Mouse (Mus musculus): ENCODE results near the gene Dis3.
"Not testable (repeated sequence)": the region's sequence is repeated elsewhere in the genome, so short reads cannot be mapped to it uniquely, and the experiment has no call there.

Dis3 gene

GRCm38 (mm10) chr14:99060616-99061015, 39.0 kb downstream of the Dis3 start:
- DNase-seq, result no peak

DNA sequence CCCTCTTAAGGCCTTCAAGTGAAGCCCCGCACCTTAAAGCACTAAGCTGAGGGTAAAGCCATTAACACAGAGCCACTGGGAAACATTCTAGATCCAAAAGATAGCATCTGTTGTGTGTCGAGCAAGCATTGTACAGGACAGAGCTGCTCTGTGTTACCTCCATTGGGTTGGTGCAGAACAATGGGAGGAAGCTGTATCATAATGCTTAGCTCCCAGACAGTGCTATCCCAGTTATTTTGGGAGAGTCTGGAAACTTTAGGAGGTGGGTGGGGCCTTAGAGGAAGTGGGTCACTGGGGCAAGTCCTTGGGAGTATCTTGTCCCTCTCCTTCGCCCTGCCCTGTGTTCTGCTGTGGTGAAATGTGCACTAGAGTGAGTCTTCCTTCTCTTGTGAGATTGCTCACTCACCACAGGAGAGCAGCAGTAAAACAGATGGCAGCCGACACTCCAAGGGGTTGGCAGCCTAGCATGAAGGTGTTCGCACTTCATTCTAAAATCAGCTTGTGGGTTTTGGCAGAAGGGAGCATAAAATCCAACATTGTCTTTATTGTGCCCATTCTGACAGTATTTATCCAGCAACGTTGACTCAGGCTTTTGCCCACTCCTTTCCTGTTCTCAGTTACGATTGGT, 40.5 kb downstream of the Dis3 start:
- no peak for DNase-seq

- peak; percentile 15 for DNase-seq
These were observed 52.8 kb downstream of the Dis3 start for GRCm38 (mm10) chr14:99046782-99047181.

GRCm38 (mm10) chr14:99046031-99046781, 53.4 kb downstream of the Dis3 start, which contains the start of the genes Mzt1 and Bora:
TSS of gene Mzt1 (minus strand) at chr14:99046134.
TSS of gene Bora (plus strand) at chr14:99046222.
- peak; percentile 94 for DNase-seq

DNA sequence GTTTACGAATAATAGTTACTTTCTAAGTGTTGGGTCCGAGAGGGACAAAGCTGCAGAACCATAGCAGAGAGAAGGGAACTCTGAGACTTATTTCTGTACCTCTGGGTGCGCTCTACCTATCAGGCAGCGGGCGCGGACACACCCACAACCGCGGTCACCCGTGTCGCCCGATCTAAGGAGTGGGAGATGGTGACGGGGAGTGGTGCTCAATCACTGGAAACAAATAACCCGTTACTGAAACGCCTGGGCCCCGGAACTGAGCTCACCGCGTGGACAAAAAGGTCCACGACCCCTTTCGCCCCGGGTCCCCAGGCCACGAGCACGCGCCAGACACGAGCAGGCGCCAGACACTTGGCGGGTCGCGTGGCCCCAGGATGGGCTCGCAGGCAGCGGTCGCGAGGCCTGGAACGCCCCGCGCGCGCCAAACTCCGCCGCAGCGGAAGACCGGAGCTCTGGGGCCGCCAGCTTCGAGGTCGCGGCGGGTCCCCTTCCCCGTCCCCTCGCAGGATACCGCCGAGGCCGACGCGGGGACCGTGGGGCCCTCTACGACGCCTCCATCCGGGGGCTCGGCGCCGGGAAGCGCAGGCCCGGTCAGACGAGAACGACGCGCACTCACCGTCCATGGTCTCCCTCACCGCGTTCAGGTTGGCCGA, 54.1 kb downstream of the Dis3 start:
- DNase-seq, result no peak

- DNase-seq, result no peak
These were observed 54.9 kb downstream of the Dis3 start for GRCm38 (mm10) chr14:99044718-99045117.

- DNase-seq, result no peak
These were observed 55.5 kb downstream of the Dis3 start for GRCm38 (mm10) chr14:99044096-99044495.

- DNase-seq, result no peak
These were observed 56.1 kb downstream of the Dis3 start for GRCm38 (mm10) chr14:99043499-99043898.

DNA sequence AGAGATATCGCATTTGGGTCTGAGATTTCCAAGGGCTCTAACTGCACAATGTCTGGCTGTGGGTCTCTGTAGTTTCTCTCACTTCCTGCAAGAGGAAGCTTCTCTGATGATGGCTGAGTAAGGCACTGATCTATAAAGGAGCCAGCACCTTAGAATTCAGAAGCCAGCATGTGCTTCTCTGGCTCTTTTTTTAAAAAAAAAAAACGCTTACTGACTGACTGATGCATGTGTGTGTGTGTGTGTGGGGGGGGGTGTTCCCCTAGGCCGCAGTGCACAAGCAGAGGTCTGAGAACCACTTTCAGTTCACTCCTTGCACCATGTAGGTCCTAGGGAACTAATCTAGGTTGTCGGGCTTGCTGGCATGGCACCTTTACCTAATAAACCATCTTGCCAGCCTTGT, 58.2 kb downstream of the Dis3 start:
- peak; percentile 15 for DNase-seq

DNA sequence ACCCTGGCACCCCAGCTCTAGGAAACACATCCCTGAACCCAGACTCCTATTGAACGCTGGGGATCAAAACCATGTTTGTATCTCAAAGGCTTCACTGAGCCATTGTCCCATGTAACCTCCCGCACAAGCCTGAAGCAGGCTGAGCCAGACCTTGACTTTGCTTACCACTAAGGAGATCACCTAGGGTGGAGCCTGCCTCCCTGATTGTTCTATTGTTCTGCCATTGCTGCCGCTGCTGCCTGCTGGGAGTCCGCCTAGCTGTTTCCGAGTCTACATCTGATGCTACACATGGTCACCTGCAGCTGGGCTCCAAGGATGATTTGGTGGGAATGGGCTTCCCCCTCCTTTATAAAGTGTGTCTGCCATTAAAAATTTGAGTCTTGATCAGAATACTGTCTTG, 60.3 kb downstream of the Dis3 start:
- DNase-seq, result not testable (repeated sequence)

GRCm38 (mm10) chr14:99037703-99038102, 61.9 kb downstream of the Dis3 start:
- no peak for DNase-seq

GRCm38 (mm10) chr14:99036039-99036438, 63.5 kb downstream of the Dis3 start:
- no peak for DNase-seq

GRCm38 (mm10) chr14:99034851-99035250, 64.7 kb downstream of the Dis3 start:
- DNase-seq, result not testable (repeated sequence)

DNA sequence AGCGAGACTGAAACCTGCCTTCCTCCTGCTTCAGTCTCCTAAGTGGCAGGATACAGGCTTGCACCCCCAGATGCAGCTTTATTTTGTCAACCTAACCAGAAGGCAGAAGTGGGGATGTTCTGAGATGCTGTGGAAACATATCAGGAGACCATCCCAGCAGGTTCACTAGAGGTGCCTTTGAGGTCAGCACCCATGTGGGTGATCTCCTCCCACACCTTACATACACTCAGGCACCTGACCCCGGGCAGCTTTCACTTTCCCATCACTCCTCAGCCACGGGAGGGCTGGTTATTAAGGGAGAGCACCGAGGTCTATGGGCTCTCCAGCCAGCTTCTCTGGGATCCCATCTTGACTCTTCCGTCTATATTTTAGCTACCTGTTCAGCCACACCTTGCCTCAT, 67.0 kb downstream of the Dis3 start:
- DNase-seq, result no peak

GRCm38 (mm10) chr14:99031337-99031873, 68.2 kb downstream of the Dis3 start:
- no peak for DNase-seq

- DNase-seq, result no peak
These were observed 69.6 kb downstream of the Dis3 start for GRCm38 (mm10) chr14:99029987-99030386.
